Mouse (Mus musculus) frontal cortex, adult 2 months (tissue): ENCODE measurements around the gene Iqce. TPM values are rescaled to one million over a fixed set of nuclear protein-coding genes. Genes with fewer than 3 reads are reported as not detected.

Experiments
- DNase-seq, 2 experiments: peaks; one replicate each; pipeline ENCODE4 v3.0.0; 2022; ENCODE audit warnings: low spot score in 1 of 2; ENCODE audit errors: extremely low spot score in 1 of 2
- polyA plus RNA-seq: library from polyadenylated mRNA; depleted of rRNA; stranded (reverse); fragments of >200 nt; gene quantifications from 2 replicates; pipeline ENCODE4 v1.2.3, GENCODE M21; 2012

Gene Iqce
- polyA plus RNA-seq, 1 experiment: 60.0 TPM

DNA sequence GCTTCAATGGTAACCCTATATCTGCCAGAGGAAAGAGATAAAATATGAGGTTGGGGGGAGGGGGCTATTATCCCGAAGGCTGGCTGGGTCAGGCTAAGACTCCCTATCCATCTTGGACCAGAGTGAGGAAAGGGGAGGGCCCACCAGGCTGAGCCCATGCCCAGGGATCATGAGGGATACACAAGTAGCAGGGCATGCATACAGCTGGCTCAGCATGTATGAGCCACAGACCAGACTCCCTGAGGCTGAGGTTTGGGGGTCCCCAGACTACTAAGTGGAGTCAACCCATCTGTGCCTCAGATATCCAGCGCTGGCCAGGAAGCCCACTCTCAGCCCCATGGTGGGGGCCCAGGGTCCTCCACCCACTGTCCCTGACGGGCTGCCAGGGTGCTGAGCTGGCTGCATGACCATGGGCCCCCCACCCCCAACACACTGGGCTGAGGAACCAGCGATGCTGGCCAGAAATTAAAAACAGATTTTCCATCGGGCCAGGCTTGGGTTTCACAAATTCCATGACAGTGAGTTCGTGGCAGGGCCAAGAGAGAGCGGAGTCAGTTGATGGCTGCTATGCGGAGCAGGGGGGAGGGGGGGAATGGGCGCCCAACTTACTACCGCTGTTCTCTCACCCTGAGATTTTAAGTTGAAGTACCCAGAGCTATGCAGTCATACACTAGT is 60.8 kb downstream of the Iqce start:
- no peak for DNase-seq

DNA sequence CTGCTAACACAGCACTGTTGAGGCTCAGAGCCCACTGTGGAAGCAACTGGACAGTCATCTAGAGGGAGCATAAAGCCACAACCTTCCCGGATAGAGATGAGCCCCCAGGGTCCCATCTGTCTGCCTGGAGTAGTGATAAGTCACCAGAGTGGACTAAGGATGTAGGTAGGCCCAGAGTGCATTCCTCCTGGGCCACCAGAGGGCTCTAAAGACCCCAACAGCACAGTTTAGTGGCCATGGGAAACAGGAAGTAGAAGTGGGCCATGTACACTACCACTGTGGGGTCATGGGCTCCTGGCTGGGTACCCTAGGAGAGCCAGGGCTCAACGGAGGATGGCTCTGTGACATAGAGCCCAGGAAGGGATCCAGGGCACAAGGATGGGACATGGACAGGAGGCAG is 61.4 kb downstream of the Iqce start:
- no peak for DNase-seq

DNA sequence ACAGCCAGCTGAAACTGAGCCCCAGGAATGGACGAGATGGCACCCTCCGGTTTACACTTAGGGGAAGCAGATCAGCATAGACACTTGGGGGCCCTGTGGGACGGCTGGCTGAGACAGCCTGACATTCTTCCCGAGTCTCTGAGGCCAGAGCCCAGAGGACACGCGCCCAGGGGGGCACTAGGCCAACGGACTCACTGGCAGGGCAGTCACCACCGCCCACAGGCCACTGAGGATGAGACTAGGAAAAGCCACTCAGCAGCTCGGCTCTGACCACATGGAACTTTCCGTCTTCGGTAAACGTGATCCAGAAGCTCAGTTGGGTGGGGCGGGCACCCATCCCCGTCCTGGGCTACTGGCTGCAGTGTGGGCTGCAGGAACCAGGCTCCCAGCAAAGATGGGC is 62.3 kb downstream of the Iqce start:
- no peak for DNase-seq

DNA sequence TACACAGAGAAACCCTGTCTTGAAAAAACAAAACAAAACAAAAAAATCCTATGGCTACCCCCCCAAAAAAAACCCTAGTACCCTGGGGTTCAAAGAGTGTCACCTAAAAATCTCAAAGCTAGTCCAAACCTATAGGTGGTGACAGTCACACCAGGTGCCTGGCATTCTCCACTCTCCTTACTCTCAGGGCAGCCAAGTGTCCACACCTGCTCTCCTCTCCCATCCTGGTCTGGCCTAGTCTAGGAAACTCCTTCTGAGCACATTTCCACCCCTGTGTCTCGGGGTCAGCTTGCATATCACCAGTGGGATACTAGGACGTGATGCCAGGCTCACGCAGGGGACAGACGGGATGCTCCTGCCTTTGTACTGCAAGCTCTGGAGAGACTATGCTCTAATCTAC is 62.9 kb downstream of the Iqce start:
- no peak for DNase-seq

DNA sequence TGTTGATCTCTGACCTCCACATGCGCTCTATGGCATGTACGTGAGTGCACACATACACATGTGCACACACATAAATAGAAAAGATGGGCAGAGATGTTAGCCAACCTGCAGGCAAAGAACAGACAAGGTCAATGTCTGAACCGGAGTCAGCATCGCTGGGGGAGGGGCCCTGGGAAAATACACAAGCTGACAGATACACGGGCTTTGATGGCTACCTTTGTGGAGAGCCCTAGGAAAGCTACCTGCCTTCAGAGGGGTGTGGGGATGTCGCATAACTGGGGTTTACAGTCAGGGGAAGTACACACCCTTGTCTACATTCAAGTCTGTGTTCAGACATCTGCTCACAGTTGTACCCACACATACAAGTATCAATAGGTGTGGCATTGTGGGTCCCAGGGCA is 63.7 kb downstream of the Iqce start:
- no peak for DNase-seq

DNA sequence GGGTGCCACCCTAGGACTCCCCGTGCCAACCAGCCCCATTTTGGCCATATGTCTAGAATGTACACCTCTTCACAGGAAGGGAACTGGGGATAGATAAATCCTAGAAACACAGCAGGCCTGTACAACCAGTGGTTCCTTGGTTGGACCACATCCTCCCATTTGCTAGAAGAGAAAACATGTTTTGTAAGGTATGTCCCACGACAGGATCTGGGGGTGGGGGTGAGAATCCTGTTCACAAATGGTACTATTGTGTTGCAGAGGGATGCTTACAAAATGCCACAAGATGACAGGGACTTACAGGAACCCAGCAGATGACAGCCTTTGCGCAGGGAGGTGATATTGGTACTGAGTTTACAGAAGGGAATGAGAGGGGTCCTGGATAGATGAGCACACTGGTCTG is 64.2 kb downstream of the Iqce start:
- no peak for DNase-seq

DNA sequence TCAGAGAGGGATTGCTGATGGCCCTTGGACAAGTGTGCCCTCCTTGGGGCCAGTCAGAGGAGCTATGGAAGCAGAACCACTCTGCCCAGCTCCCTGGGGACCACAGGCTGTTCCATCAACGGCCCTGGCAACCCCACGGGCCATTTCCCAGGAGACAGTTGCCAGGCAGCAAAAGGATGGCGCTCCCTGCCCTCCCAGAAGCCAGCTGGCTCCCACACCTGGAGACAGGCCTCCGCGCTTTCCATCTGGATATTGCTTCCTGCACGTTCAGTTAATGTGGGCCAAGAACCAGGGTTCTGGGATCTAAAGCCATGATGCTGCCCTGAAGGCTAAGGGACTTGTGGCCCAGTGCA is 65.1 kb downstream of the Iqce start:
- DNase-seq: no peak

DNA sequence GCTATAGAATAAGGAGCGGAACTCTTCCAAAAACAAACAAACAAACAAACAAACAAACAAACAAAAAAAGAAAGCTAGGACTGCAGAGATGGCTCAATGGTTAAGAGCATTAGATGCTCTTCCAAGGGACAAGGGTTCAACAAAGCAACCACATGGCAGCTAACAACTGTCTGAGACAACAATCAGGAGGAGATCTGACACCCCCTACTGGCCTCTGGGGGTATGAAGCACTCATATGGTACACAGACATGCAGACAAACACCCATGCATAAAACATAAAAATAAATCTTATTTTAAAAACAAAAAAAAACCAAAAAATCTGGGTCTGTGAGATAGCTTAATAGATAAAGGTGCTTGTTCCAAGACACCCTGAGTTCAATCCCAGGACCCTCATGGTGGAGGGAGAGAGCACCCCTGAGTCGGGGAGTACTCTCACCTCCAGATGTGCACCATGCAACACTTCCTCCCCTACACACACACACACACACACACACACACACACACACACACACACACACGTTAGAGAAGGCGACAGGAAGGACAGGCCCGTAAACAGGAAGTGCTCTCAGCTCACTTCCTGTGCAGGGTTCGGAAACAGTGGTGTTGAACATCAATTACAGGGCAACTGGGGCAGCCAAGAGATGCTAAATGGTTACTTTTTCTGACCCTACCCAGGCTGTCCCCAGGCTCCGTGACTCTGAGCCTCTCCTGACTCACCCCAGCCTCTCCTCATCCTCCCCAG is 65.7 kb downstream of the Iqce start:
- DNase-seq: no peak

DNA sequence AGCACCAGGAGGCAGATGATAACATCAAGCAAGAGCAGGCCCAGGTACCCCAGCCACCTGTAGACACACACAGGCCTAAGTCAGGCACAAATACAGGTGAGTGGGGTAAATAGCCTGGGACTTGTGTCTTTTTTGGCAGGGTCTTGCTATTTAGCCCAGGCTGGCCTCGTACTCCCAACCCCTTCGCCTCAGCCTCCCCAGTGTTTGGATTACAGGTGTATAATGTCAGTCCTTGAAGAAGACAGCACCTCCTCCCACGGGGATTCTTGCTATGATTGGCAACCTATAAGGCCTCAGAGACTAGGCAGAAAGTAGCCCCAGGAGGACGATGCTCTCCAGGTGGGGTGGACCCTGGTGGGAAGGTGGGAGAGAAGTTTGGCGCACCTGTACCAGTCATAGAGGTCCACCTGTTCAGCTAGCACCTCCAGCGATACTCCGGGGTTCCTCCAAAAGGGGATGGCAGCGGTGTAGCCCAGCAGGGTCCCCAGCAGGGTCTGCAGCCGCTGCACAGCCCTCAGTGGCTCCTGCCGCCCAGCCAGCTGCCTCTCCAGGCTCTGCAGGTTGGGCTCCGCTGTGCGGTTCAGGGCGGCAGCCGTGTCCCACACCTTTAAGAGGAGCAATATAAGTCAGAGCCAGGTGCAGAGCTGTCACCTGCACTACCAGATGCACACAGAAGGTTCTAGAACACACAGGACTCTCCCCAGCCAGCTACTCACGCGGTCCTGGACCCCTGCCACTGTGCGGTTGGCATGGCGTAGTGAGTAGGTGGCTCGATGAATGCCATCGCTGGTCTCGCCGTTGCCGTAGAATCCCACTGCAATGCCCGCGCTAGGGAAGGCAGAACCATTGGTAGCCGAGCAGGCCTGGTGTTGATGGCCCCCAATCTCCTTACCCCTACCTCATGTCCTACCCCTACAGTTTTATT is 67.1 kb downstream of the Iqce start:
- DNase-seq: no peak

DNA sequence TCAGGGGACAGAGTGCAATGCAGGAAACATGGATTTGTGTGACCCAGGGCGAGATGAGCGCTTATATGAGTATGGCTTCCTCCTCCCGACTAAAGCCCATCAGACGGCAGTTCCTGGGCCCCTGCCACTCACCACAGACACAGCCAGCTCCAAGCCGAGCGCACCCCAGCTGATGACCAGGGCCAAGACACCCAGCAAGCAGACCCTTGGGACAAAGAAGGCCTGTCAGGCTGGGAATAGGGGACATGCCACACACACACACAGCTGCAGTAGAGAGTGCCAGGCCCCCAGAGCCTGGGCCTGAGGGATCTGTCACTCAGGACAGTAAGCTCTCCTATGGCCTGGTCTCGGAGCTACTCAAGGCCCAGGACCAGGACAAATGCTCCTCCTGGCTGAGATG is 68.7 kb downstream of the Iqce start:
- no peak for DNase-seq

DNA sequence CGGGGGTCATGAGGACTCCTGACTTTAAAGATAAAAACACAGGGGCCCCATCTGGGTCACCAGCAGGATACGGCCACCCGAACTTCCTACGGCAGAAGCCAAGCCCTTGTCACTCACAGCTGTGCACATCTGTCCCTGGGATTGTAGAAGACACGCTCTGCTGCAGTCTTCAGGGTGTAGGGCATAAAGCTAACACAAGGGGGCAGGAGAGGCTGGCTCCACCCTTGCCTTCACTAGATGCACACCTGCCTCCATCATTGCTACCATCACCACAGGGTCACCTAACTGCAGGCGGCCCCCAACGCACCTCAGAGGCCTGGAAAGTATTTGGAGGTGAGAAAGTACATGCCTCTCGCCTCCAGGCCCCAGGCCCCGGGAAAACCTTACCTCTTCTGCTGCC is 73.2 kb downstream of the Iqce start:
- DNase-seq: no peak

DNA sequence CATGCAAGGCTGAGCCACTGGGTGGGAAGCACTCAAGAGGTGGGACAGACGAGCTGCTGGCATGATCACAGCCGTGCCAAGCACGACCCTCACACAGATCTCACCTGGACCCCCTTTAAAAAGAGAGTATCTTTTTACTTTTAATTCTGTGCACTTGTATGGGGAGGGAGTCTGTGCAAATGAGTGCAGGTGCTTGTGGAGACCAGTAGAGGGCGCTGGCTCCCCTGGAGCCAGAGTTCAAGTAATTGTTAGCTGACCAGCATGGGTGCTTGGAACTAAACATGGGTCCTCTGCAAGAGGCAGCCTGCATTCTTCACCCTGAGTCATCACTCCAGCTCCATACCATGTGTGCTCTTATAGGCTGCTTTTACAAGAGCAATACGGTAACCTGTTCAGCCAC is 74.6 kb downstream of the Iqce start:
- no peak for DNase-seq

DNA sequence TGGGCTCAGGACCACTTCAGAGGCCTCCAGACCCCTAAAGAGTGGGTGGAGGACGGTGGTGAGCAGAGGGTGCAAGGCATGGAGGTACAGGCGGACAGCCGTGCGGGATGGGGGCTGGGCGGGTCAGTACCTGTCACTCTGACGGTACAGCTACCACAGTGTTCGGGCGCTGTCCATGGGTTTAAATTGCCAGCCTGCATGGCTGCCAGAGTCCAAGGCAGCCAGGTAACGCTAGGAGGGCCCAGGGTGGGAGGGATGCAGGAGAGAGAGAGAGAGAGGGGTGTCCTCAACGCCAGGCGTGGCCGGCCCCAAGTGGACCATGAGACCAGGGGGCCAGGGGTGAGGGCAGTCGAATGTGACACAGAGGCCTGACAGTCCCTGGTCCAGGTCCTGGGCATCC is 77.2 kb downstream of the Iqce start:
- DNase-seq: no peak

DNA sequence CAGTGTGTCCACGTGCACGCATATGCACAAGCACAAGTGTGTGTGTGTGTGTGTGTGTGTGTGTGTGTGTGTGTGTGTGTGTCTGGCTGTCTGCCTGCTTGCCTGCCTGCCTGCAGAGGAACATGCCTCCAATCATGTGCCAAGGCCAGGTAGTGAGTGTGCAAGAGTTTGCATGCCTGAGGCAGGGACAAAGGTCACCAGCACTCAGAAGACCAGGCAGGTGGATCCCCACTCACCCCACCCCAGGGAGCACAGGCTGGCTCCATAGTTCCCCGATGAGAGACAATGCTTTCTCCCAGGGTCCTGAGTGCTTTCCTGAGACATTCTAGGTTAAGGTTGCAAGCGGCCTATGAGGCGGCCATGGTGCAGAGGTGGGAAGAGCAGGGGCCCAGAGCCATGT is 77.9 kb downstream of the Iqce start:
- no peak for DNase-seq

DNA sequence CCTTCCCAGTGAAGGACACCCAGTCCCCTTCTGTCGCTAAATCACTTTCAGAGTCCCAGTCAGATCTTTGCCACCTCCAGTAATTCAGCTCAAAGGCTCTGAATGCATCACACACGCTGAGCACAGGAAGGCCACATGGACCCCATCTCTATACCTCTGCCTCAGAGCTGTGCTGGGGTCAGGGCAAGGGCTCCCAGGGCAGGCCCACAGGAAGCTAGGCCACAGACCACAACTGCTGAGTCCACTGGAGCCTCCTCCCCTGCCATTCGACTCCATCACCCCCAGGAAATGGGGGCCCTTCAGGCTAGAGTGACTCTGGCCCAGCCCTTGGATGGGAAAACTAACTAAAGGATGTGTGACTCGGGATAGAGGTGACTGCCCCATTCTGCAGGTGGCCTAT is 78.4 kb downstream of the Iqce start:
- no peak for DNase-seq

DNA sequence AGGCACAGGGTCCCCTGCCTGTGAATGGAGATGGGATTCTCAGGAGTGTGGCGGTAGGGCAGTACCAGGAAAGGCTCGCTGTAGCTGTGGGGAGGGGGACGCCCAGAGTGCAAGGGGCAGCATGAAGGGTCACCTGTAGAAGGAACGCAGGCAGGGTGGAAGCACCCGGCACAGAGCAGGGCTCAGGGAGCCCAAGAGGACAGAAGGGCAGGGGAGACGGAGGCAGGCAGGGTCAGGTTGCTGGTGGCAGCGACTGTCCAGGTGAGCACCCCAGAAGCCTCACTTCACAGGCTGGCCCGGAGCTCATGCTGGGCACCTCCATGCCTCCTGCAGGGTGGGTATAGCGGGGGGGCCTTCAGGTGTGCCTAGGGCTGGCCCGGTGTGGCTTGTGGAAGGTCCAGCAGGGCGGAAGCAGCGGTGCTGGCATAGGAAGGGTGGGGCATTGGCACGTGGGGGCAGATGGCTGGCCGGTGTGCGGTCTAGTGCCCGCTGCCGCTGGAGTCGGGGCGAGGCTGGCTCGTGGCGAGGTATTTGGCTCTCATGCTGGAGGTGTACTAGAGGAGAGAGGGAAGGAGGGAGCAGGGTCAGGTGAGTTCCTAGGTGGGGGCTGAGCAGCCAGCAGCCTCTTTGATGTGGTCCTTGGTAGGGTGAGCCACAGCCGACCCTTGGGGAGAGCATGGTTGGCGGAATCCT is 79.1 kb downstream of the Iqce start:
- DNase-seq: no peak

DNA sequence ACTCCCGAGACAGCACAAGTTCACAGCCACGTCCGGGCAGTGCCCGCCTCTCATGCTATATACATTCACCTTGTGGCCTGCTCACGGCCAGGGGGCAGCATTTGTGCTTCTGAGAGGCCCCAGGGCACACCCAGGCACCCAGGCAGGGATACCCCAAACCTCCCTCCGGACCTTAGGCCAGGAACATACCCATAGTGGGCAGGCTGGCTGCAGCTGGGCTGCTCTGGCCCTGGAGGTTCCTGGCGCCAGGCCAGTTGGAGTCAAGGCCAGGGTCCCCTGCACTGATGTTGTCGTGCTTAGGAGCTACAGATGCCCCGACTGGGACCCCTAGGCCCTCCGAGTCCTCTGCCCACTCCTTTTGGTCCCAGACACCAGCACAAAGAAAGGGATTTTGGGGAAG is 80.7 kb downstream of the Iqce start:
- no peak for DNase-seq

DNA sequence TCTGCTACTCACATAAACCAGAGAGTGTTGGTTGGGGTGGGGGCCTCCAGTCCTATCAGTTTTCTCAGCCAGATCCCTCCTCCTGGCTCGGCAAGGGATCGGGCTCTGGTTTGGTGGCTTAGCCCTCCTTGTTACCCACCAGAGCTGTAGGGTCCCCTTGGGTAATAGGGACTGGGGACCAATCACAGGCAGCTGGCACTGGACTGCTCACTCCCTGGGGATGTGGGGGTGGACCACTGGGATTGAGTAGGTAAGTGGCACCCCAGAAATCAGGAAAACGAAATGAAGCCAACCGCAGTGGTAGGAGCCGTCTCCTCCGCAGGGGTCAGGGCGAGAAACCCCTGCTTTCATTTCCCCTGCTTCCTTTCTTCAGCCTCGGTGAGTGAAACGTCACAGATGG is 81.1 kb downstream of the Iqce start:
- no peak for DNase-seq

DNA sequence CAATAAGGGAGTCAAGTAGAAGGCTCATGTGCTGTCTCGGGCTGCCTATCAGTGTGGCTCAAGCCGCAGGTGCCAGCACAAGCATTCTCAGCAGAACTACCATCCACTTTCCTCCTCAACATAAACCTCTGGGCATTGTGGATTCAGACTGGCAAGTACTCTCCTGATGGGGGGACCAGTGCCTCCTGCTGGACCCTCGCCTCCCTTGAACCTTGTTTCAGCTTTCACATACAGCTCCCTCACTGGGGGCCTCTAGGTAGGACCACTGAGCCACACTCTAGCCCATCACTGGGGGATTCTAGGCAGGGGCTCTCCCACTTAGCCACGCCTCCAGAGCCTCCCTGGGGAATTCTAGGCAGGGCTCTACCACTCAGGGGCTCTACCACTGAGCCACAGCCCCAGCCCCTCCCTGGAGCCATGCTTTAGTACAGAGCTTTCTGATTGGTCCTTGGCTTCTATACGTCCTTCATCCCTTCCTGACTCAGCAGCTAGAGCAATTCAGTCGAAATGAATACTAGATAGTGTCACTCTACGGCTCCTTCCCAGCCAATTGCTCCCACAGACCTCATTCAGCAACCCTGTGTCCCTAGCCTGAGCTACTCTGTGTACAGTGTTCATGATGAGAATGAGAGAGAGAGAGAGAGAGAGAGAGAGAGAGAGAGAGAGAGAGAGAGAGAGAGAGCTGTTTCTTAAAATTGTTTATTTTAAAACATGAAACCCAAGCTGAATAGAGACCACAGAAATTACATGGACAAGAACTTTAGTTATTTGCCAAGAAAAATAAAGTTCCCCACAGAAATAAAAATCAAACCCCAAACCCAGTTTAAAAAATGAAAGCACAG is 82.1 kb downstream of the Iqce start:
- DNase-seq: no peak

DNA sequence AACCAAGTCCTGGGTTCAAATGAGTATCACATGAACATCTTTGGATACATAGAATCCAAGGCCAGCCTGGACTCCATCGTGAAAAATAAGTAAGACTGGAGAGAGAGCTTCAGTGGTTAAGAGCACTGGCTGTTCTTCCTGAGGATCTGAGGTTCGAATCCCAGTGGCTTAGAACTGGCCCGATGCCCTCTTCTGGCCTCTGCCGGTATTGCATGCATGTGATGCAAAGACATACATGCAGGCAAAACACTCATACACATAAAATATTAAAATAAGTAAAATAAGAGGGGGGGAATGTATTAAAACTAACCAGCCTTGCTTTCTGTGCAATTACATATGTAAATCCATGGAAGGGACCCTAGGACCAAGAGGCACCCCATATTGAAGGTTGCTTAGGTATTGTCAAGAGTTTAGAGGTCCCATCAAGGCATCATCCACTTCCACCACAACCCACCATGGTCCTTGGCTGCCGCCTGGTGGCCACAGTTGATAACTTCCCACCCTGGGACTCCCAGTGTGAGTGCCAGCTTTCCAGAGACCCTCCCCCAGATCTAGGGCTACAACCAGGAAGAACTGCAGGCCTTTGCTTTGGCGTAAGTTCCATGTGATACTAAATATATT is 82.9 kb downstream of the Iqce start:
- DNase-seq: peak; percentile 50 to 79
